Mouse (Mus musculus) left cerebral cortex, postnatal 4 days (tissue): ENCODE measurements at regions not wholly inside any gene's neighbourhood (a gene's known extent, or its start where the extent isn't known, plus 50 kb on each side); places are given as distances from the start of the nearest gene placed in this dataset.

ENCODE experiments used
- DNase-seq: peaks from one replicate; pipeline ENCODE4 v3.0.0-alpha.2; 2022
- intact Hi-C: fragments of 180-260 bp; cut with DNase I; formaldehyde crosslinking; loops from one replicate; pipeline ENCODE4 v1.15.1; 2025

DNA sequence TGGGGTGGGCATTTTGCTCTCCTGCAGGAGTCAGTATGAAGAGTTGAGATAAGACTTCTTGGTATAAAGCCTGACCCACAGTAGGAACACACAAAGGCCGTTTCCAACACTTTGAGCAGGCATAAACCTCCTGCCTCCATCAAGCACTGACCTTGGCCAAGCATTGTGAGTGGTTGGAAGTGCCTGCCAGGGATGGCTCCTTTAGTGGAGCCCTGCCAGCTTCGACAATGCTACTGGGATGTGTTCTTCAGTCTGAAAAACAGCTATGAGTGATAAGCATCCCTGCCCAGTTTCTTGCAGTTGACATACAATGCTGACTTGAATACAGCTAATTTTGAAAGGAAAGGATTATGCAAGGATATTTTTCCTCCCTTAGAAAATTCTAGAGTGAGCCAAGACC lies 644.6 kb upstream of the Vstm2b start:
- intact Hi-C loops = no loop called here
- DNase-seq = peak; percentile 10

DNA sequence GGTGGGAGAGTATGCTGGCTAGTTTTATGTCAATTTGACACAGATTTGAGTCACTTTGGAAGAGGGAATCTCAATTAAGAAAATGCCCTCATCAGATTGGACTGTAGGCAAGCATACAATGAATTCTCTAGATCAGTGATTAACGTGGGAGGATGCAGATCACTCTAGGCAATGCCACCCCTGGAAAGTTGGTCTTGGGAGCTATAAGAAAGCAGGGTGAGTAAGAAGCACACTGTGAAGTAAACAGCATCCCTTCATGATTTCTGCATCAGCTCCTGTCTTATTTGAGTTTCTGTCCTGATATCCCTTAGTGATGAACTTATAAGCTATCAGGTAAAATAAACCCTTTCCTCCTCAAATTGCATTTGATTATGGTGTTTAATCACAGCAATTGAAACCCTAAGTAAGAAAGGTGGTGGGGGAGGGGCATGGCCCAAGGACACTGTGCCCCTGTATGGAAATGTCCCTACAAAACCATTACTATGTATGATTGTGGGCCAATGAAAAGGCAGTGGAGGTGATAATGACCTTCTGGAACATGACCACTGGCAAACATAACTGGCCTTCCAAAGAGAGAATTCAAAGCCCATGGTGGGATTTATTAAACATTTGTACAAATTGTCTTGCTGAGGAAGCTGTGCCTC lies 640.3 kb upstream of the Vstm2b start:
- DNase-seq = no peak
- intact Hi-C loops = no loop called here

DNA sequence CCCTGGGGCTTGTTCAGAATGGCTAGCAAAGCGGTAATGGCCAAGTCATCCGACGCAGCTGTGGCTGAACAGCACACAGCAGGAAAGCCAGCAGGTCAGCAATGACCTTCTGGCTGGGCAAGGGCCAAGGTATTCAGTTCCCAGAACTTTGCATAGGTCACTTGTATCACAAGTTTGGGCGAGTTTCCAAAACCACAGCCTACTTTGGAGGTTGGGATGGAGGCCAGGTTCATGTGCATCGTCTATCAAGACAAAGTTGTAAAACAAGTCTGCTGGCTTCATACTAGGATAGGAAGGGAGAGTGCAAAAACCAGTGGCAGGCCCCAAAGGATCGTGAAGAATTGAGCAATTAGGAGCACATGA lies 639.8 kb upstream of the Vstm2b start:
- intact Hi-C loops = no loop called here
- peak; percentile 7 for DNase-seq

DNA sequence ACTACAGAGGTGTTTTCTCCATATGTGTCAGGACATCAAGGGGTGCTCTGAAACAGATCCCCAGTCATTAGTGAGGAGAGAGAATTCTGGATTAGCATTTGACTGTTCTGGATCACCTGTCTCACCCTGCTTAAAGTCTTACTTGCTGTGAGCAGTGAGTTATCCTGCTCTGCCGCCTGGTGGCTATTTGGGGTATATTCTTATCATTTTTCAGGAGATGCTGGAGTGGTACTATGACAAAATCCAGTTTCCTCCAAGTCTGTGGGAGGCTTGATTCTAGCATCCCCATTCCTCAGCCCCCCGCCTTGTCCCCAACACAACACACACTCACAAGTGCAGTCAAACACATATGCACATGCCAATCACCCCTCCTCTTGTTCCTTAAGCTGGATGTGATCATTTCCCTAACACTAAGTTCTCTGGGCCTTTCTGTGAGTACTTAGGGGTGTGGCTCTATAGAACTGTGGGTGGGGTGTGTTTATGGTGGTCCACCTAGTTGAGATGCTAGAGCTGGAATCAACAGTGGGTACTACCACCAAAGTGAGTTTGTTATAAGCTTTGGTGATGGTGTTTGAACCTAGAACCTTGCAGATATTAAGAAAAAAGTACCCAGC lies 624.6 kb upstream of the Vstm2b start:
- intact Hi-C loops = loop anchor here (2.0 to 10.0 kb wide), 4 partner anchors 199 to 631 kb away; no protein-coding TSS in a partner anchor
- DNase-seq = peak; percentile 49

DNA sequence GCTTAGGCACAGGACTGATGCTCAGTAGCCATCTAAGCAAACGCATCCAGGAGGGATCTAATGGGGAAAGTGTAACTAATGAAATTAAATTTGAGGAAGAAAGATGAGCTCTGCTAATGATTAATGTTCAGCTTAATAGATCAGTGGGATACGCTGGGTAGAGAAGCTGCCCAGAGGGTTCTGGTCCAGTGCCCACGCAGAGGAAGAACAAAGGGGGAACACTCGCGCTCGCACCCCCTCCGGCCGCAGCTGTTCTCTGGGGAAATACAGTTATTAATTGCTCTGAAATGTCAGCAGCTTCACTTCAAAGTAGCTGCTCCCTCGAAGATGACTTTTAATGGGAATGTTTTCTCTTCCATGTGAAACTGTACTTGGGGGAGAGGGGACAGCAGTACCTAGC lies 623.0 kb upstream of the Vstm2b start:
- intact Hi-C loops = loop anchor here (10.0 kb wide), 2 partner anchors 200 to 630 kb away; no protein-coding TSS in a partner anchor
- peak; percentile 36 for DNase-seq

DNA sequence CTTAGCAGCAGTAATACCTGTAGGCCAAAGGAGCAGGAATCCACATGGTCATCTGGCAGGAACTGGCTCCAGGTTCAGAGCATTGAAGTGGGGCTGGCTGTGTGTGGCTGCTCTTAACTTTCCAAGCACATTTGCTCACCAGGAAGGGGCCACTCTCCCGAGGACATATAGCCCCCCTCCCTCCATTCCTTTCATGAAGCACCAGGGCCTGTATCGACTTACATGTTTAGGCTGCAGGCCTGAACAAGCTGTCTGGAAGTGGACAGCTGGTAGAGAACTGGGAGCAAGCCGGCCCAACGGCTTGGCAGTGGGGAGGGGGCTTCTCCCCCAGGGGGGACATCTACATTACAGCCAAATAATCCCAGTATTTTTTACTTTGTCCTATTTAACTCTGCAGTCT lies 622.5 kb upstream of the Vstm2b start:
- intact Hi-C loops = loop anchor here (10.0 kb wide), 2 partner anchors 201 to 629 kb away; no protein-coding TSS in a partner anchor
- peak; percentile 22 for DNase-seq

DNA sequence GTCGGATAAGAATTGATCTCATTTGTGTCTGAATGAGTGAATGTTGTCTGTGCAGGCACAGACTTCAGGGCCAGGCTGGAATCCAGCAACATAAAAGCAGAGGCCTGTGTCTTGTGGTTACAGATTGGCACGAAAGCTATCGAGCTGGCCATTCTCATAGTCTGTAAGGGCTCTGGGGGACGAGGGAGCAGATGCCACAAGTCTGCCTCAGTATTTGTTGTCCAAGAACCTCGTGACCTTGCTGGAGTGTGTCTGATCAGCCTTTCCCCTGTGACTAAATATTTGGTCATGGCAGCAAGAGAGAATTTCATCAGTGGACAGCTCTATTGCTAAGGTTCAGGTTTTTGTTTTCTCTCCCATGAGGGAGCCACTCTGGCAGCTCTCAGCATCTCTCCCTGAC lies 622.0 kb upstream of the Vstm2b start:
- peak; percentile 53 for DNase-seq
- intact Hi-C loops = loop anchor here (10.0 kb wide), 2 partner anchors 201 to 629 kb away; no protein-coding TSS in a partner anchor

DNA sequence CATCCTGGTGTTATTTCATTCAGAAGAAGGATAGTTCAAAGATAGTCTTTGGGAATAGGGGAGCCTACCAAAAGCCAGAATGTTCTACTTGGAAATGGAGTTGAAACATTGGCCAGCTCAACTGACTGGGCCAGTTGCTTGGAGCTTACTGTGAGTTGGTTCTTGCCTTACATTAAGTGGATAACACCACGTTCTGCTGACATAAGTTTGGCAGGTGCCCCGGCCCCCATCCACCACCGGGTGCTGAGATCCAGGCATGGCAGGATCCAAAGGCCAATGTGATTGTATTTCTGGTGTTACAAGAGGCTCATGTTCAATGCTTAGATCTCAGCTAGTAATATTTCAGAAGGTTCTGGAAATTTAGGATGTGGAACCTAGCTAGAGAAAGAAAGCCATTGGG lies 608.0 kb upstream of the Vstm2b start:
- intact Hi-C loops = no loop called here
- no peak for DNase-seq

DNA sequence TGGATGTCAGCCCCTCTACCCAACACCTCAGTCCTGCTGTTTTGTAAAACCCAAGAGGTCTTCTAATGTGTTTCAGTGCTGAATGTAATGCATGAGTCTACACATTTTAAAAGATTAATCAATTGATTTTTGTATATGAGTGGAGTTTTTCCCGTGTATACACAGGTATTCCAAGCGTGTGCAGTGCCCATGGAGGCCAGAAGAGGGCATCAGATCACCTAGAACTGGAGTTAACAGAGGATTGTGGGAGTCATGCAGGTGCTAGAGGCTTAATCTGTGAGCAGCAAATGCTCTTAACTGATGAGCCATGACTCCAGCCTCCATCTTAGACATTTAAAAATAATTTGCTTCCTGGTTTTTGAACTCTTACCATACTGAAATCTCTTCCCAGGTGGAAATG lies 587.6 kb upstream of the Vstm2b start:
- DNase-seq = peak; percentile 25
- intact Hi-C loops = no loop called here

DNA sequence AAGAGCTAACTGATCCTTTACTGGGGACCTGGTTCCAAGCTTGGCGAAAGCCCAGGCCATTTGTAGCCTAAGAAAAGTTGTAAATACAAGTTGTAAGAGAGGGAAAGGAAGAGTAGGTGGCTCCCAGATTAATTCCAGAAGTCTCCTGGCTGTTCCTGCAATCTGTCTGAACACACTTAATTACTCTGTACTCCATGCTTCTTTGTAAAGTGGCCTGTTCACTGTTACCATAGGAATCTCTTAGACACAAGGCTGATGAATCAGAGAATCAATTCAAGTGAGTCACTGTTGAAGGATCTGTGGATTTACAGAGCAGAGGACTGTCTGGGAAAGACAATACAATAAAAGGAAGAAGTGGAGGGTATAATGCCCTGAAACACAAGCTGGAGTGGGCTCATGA lies 577.0 kb upstream of the Vstm2b start:
- intact Hi-C loops = no loop called here
- DNase-seq = no peak

DNA sequence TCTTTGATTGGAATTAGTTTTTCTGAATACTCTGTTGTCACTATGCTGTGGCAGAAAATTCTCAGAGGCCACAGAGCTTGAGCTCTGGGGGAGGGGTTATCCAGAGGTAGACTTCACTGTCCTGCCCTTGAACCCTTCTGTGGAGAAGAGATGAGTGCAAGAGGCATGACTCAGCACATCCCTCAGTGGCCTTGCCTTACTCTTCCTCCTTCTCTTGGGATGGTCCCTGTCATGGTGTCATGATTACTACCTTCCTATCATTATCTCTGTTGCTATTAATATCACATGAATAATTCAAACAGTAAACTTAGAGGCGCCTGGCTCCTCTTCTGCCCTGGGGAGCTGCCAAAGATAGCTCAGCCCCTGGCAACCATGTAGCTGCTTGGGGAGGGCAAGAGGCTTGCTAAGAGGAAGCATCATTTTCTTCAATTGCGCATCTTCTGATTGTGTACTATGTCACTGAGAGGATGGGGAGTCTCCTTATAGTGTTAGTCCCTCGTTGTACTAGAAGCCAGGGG lies 572.9 kb upstream of the Vstm2b start:
- peak; percentile 23 for DNase-seq
- intact Hi-C loops = no loop called here

DNA sequence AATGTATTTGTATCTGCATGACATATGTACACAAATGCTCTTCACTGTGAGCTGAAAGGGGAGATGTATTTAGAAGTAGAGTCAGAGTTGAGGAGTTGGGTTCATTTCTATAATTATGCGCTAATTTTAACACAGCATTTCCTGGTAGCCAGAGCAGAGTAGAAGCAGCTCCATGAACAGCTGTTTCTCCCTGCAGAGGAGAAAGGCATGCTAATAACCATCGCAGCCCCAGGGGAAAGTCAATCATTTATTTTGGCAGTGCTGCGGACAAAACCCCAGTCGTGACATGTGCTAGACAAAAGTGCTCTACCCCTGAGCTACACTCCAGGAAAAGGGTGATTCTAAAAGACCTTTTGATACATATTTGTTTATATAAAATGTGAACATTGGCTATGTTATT lies 565.7 kb upstream of the Vstm2b start:
- DNase-seq = peak; percentile 33
- intact Hi-C loops = no loop called here

DNA sequence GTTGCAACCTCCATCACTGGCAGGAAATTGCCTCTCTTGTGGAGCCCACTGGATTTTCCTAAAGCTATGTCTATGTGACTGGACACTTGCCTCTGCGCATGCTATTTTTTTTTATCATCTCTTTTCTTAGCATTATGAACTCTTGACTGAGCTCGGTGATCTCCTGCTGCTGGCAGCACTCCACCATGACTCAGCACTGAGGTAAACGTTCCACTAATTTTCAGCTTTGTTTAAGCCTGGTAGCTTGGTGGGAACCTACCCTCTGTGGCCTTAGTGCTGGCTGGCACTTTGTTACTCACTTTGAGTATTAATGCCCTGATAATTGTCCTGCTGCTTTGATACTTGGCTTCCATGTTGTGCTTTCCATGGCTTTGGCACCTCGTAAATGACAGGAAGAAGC lies 545.8 kb upstream of the Vstm2b start:
- peak; percentile 33 for DNase-seq
- intact Hi-C loops = no loop called here

DNA sequence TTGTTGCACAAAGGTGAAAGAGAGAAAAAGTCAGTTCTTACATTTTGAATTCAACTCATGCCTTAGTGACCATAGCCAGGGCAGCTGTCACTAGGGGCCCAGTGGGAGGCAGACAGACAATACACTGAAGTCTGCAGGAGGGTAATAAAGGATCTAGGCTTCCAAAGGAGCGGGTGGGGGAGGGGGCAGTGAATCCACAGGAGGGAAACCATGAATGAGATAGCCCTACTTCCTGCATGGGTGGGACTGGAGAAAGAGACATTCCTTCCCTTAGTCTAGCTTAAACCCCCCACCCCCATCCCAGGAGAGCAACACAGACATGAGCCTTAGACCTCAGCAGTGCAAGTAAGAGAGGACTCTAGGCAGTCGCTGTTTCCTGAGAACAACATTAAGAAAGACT lies 535.4 kb upstream of the Vstm2b start:
- intact Hi-C loops = no loop called here
- DNase-seq = no peak

DNA sequence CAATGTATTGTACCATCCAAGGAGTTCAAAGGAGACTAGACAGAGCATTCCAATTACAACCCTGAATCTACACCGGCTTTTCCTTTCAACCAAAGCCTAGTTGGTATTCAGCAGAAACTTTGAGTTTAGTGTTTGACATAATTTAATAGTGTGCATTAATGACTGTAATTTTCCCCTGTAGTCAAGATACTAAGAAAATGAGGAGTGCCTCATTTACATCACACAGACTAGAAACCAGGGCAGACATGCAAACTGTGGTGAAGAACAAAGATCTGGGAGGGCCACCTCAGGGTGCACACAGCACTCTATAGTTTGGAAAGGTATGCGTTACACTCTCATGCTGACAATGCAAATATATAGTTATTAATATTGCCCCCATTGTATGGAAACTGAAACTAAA lies 525.4 kb upstream of the Vstm2b start:
- intact Hi-C loops = no loop called here
- DNase-seq = no peak

DNA sequence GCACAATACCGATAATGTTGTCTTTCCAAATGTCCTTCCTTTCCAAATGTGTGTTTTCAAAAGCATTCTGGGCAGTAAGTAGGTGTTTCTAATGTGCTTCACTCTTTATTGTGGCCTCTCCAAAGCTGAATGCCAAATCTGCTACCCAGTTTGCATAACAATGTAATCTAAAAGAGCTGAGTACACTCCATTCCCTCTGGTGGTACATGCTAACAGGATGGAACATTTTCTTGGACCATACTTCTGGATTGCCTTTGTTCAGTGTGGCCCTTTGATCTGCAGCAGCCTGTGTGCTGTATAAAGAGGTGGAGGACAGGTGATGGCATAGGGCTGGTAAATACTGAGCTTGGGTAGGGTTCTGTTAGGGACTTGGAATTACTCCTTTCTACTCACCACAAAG lies 520.3 kb upstream of the Vstm2b start:
- DNase-seq = no peak
- intact Hi-C loops = no loop called here

DNA sequence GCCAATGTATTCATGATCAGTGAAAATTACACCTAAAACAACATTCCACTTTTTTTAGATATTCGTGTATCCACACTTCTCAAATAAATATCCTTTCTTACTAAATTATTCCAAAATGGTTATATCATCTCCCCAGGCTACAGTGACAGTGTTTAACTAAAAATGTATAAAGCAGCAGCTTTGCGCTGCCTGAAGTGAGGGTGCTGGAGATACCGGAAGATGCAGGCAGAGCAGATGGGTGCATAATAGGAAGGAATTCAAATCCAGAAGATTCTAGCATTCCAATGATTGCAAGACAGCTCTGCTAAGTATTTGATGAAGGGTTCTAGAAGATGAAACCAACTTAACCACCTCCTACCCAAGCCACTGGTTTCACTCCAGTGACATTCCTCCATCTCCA lies 516.9 kb upstream of the Vstm2b start:
- no peak for DNase-seq
- intact Hi-C loops = no loop called here

DNA sequence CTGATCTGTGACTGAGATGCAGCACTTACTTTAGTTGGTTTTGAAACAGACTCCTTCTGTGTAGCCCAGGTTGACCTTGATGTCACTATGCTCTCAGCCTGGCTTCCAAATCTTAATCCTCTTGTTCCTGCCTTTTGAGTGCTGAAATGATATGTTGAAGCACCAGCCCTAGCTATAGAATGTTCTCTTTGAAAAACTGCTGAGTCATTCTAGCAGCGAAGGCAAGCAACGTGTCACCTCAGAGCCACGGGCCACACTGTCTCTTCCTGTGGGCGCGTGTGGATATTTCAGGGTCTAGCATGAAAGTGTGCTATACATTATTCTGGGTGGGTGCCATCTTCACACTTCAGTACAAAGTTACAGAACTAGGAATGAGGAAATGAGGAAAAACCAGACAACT lies 510.0 kb upstream of the Vstm2b start:
- DNase-seq = no peak
- intact Hi-C loops = no loop called here

DNA sequence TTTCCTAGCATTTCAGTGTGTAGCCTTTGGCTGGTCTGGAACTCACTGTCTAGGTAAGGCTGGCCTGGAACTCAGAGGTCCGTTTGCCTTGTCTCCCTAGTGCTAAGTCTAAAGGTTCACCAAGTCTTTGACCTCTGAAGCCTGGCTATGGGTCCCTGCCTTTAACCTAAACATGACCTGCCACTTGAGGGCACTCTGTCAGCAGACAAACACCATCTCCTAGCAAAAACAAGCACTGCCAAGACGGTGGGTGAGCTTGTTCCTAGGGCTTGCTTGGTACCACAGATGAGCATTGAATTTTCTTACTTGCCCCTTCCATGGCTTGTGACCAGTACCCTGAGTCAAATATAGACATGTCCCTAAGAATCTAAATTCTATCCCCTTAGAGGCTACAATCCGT lies 508.3 kb upstream of the Vstm2b start:
- intact Hi-C loops = loop anchor here (5.0 kb wide), 1 partner anchor 508 kb away; the partner anchor contains the start of gene Vstm2b
- DNase-seq = peak; percentile 14

DNA sequence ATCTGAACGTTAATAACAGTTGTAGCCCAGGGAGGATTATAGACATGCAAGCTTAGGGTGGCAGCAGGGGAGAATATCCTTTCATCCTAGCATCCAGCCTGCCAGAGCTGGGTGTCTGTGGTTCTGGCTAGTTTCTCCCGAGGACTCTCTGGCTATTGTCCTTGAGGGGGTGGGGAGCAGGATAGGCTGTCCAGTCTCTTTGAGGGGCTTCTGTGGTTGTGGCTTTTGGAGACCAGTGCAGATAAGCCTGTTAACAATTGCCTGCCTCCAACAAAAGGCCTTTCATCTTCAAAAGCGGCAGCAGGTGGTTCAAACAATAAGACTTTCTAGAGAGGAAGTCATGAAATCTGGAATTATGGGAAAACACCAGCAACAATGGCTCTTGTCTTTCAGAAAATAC lies 507.2 kb upstream of the Vstm2b start:
- intact Hi-C loops = loop anchor here (5.0 kb wide), 1 partner anchor 506 kb away; the partner anchor contains the start of gene Vstm2b
- no peak for DNase-seq

DNA sequence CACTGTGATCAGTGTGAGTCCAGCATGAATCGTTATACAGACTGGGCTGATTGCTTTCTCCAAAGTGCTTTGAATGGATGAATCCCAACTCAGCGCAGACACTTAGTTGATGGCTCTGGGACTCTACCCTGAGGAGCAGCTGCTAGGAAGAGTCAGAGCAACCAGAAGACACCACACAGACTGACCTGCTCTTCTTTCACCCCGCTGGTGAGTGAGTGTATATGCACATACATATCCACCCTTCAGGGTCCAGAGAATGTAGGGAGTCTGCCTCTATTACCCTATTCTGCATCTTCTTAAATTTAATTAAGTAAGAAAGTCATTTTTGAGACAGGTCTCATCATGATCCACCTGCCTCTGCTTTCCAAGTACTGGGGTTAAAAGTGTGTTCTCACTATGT lies 506.5 kb upstream of the Vstm2b start:
- intact Hi-C loops = loop anchor here (5.0 kb wide), 1 partner anchor 506 kb away; the partner anchor contains the start of gene Vstm2b
- no peak for DNase-seq

DNA sequence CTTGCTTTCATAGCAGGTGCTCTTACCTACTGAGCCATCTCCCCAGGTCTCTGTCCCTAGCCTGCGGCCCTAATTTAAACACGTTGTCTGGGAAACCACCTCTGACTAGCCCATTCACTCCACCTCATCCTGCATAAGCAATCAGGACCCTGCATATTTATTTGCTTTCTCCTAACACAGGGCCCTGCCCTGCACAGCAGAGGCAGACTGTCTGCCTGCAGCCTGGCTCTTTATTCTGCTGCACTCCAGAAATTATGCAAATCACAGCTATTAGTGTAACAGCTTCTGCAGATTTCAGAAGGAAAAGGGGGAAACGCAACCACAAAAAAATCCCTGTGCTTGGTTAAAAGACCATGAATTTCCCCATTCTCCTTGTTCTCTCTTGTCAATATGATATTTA lies 505.9 kb upstream of the Vstm2b start:
- DNase-seq = no peak
- intact Hi-C loops = loop anchor here (5.0 kb wide), 1 partner anchor 505 kb away; the partner anchor contains the start of gene Vstm2b
